Mouse (Mus musculus) 3T3-L1 (cell line): ENCODE data around the gene Fam71f1.

Experiments used
- DNase-seq: peaks from one replicate; pipeline ENCODE4 v3.0.0-alpha.2; 2015; ENCODE audit warnings: low read depth, low spot score

The Fam71f1 gene

DNA sequence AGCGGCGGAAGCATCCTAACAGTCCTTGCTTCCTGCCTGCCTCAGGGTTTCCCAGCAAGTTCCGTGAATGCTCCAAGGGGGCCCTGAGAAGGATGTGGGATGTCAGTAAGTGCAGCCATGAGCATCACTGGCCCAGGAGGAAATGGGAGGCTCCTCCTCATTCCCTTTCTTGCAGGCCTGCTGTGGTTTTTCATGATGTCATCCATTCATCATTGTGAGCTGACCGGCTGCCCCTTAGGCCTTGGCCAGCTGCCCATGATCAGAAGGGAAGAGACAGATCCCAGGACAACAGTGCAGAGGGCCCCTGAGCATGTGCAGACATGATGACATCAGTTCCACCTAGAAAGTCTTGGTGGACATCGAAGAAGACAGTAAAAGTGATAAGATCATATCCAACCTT, at the start of gene Fam71f1:
Gene Fam71f1, plus strand, starts transcription at position 262 of the 400 bp plus-strand sequence.
- peak; percentile 99 for DNase-seq

DNA sequence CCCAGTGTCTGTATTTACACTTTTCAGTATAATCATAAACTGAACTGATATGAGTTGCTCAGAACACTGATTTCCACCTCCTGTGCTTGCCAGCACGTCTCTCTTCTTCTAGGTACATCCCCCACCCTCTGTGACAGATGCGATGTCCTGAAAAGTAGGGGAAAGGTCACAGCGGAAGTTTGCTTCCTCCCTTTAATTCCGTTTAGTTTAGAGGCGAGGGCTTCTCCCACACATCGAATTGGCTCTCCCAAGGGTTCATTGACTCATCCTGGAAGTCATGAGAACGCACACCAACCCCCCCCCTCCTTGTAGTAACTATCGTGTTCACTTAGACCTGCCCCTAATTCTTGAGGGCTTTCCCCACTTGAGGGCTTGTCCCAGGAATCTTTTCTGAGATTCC, 48.0 kb upstream of the Fam71f1 start:
- peak; percentile 74 for DNase-seq

DNA sequence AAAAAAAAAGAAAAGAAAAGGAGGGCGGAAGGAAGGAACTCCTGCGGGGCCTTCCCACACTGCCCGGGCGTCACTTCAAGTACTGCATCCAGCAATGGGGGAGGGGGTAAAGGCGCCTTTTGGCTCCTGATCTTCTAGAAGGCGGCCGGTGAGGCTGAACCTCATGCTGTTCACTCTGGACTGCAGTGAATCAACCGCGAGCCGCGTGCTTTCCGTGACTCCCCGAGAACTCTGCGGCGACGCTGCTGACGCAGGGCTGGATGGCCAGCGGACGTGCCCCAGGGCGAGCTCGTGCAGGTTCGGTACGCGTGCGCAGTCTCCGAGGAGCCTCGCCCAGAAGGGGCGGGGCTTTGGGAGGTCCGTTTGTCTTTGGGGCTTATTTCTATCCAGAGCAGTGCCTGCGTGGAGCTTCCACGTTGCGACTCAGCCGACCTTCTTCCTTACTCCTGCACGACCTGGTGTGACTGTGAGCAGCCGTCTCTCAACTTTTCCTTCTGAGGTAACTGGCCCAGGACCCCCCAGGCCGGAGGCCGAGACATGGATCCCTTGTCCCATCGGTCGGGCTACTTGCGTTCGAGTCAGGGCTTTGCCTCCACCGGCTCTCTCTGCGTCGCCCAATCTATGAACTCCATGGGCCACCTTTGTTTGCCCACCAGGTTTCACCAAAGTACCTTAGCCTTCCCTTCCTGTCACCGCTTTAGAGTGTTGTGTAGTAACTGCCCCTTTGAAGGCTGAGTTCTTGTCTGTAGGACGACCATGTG, 46.4 kb upstream of the Fam71f1 start, which contains the start of gene Hilpda:
Gene Hilpda, plus strand, starts transcription at position 177 of the 761 bp plus-strand sequence.
- DNase-seq = peak; percentile 99

DNA sequence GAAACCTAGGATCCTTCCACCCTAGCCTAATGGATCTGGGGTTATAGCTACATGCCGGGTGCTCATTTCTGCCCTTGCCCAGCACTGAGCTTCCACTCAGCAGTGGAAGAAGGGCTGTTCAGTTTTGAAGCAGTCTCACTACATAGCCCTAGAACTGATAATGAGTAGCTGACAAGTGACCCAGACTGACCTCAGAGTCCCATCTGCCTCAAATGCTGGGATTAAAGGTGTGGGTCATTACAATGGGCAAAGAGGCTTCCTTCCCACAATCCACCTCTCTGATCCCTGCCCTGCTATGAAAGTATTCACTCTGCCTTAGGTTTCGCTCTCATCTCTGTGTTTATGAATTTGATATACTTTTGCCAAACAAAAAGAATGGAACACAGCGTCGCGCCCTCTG, 42.2 kb upstream of the Fam71f1 start:
- no peak for DNase-seq

DNA sequence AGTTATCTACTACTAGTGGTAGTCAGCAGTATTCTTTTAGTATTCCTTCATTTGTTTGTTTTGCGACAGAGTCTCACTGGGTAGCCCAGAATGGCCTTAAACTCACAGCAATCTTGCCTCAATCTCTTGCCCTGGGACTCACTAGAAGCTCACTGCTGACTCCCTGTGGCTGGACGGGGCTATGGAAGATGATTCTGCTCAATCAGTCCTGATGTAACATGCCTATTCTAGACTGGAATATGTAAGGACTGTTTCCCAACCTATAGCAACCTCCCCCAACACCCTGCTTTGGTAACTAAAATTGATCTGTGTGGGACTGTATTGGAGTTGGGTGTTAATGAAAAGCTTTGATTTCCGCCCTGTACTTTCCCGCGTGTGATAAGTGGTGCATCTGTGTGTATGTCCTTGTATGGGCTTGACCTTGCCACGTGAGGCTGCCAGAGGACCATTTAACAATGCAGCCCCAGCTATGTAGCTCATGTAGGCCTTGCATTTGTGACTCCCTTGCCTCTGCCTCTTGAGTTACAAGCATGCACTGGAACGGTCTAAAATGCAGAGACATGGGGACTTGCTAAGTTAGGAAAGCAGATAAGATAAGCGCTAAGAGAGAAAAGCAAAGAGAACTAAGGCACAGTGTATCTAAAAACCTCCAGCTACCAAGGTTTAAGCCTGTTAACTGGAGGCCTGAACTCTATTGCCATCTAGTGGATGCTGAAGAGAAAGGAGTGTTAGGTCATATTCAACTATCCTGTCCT, 40.2 kb upstream of the Fam71f1 start:
- DNase-seq = peak; percentile 94

DNA sequence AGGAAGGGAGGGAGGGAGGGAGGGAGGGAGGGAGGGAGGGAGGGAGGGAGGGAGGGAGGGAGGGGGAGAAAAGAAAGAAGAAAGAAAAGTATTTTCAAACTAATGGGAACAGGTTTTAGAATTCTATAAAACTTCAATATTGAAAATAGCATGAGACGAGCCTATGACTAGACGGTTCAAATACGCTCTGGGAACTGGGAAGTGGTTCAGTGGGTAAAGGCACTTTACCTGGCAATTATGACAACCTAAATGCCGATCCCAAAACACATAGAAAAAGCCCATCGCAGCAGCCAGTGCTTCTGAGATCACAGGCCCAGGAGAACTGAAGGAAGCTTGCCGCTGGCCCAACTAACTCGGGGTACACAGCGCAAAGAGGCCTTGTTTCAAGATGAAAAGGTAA, 39.6 kb upstream of the Fam71f1 start, which contains the start of gene Fam71f2:
Gene Fam71f2, plus strand, starts transcription at position 301 of the 400 bp plus-strand sequence.
- no peak for DNase-seq

DNA sequence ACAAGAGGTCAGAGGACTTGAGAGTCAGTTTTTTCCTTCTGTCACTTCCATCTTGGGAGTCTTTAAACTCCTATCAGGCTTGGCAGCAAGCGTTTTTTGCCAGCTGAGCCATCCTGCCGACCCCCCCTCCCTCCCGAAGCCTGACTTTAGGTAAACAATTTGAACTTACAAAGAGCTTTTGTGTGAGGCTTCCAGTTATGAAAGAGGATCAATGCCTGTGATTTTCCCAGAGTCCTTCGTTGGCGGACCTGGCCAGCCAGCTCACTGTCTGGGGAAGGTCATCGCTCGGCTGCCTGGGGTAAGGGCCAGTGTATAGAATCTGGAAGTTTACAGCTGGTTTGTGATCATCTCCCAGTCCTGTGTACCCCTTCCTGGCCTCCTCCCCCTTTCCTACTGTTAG, 38.3 kb upstream of the Fam71f1 start:
- DNase-seq = no peak

DNA sequence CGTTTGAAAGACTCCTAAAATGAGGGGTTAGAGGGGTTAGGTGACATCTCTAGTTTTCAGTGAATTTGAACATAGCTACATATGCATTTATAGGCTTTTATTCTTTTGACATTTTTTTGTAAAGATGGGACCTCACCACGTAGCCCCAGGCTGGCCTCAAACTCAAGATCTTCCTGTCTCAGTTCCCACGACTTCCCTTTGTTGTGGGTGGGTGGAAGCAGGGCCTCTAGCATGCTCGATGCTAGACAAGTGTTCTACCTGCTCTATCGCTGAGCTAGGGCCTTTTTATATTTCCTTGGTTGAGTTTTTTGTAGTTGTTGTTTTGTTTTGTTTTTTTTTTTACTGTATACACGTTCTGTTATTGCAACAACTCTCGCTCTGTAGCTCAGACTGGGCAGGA, 32.1 kb upstream of the Fam71f1 start:
- DNase-seq = no peak

DNA sequence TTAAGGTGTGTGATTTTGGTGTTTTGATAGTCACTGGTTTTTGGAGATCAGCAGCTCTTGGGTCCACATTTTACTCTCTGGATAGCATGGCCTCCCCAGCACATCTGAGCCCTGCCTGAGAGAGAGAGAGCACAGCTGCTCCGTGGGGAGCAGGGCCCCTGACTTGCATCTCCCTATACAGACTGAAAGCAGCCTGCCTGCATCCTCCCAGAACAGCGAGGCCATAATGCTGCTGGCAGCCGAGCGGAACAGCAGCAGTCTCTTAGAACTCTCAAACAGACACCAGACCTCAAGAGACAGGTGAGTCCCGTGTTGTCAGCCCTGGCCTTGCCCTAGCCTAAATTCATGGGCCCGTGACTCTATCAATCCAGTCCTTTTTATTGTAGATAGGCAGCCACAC, 31.5 kb upstream of the Fam71f1 start:
- no peak for DNase-seq

DNA sequence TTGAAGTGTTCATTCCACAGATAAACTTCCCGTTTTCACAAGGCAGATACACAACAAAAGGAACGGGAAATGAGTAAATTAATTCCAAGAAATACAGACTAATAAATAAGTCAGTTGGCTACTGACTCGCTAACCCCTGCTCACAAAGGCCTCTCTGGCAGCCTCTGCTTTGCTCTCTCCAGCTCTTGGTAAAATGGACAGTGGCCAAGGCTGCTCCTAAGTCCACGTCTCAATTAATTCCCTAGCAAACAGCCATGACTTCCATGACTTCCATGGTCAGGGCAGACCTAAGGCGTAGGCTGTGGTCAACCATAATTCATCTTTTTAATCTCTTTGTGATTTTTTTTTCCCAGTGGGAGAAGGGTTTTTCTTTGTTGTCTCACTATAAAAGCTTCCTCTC, 31.0 kb upstream of the Fam71f1 start:
- peak; percentile 44 for DNase-seq

DNA sequence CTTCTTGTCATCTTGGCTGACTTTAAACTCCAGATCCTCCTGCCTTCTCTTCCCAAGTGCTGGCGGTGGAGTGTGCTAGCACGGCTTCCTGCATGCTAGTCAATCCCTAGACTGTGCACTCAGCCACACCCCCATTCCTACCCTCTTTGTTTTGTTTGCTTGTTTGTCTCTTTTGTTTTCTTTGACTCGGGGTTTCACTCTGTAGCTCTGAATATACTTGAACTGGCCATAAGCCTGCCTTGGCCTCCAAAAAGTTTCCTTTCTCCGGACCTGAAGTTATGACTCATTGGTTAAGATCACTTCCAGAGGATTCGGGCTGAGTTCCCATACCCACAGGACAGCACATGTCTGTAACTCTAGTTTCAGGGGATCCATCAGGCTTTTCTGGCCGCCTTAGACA, 30.3 kb upstream of the Fam71f1 start:
- DNase-seq = peak; percentile 99

DNA sequence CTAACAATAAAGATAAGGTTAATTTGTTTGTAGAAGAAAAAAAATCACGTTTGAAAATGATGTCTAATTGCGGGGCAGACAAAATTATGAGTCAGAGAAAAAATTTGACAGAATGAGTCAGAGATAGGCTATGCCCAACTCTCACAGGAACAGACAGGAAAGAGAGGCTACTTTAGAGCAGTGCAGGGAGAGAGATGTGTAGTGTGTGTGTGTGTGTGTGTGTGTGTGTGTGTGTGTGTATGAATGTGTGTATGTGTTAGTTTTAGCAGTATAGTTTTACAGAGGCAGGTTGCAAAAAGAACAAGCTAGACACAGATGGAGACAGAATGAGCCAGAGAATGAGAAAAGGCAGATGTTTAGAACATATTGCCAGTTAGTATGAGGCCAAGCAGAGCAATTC, 19.8 kb upstream of the Fam71f1 start:
- DNase-seq = peak; percentile 85

DNA sequence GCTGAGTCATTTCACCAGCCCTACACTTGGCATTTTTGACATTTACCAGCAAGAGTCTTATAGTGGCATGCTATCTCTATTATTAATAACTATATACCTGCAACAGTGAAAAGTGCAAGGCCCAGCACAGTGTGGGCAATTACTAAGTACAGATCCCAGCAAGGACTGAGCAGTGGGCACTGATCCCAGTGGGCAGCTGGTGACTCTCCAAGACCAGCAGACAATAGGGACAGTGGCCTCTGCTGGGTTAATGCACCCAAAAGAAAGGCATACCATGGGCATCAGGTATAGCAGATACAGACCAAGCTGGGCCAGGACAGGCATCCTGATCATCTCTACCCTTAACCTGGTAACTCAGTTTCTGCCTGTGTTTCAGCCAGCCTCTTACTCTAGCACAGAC, 15.7 kb upstream of the Fam71f1 start:
- no peak for DNase-seq

DNA sequence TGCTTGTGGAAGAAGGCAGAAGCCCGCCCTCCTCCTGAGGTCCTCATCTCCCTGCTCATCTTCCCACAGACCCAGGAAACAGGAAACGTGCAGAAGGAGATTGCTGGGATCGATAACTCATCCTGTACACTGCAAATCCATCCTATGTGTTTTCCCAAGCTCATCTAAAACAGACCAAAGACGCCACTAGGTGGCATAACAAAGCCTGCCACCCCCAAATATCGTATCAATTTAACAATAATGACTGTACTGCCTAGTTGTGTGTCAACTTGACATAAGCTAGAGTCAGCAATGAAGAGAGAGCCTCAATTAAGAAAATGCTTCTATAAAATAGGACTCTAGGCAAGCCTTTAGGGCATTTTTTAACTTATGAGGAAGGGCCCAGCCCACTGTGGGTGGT, 15.2 kb upstream of the Fam71f1 start:
- no peak for DNase-seq

DNA sequence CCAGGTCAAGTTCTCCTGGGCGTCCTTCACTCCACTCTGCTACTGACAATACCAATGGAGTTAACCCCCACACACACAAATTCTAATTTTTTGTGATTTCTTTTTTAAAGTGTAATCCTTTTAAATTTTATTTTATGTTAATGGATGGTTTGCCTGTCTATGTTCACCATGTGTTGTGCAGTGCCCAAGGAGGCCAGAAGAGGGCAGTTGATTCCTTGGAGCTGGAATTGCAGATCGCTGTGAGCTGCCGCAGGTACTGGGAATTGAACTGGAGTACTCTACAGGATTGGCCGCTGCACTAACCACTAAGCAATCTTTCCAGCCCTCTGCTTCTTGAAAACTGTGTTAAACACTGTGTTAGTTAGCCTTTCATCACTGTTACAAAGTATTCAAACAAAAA, 13.5 kb upstream of the Fam71f1 start:
- no peak for DNase-seq

DNA sequence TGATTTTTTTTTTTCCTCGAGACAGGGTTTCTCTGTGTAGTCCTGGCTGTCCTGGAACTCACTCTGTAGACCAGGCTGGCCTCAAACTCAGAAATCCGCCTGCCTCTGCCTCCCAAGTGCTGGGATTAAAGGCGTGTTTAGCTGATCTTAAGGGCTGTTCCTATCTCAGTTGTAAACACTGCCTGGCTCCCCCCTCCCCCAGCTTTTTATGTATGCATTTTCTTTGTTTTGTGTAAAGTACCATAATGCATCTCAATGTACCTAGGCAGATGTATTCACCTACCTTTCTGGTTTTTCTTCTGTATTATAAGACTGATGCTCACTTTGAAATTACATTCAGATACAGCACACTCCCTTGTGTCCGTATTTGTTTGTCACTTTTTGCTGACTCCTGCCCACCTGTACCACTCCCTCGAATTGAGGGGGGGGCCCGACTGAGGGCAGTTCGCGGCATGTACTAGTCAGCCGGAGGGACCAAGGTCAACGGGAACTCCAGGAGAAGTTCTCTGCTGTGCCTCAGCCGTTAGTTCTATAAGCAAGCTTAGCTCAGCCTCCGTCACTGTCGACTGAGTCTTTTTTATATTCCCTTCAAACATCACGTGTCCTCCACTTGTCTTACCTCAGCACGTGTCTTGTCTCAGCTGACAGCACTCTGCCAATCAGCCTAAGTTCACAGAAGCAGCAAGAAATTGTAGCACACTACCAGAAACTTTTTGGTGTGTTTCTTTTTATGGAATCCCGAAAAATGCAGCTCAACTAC, 9.9 kb upstream of the Fam71f1 start:
- no peak for DNase-seq

DNA sequence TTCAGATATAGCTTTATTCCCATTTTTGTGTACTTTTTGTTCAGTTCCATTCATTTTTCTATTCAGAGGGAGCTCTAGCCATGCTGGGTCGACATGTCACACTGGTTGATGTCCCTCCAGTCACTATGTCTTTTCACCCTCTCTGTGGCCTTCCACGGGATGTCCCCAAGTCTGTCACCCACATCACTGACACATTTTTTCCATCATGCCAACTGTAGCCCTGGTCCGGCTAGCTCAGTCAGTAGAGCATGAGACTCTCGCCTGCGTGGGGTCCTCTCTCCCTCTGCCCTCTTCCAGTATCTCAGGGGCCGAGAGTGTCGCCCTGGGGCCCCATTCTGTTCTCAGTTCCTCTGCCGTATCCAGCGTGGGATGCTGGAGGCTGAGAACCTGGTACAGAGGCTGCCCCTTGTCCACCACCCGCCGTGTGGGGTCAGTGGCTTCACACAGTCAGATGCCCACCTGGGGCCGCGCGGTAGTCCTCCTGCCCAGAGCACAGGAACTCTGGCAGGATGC, 5.2 kb upstream of the Fam71f1 start:
- DNase-seq = no peak

DNA sequence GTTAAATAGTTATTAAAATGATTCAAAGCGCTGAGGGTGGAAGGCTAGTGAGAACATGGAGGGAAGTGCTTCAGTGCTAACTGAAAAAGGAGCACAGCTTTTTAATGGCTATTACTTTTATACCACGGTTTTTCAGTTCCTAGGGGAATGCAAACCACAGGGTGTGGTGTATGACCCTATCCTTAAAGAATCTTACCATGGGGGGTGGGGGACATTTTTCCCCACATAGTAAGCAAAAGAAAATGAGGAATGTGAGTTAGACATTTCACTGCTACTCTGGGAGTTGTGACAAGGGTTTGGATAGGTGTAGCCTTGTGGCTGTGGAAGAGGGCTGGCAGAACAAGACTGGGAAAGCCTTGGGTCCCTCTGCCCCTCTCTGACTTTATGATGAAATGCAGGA, 1.7 kb upstream of the Fam71f1 start:
- DNase-seq = peak; percentile 97

DNA sequence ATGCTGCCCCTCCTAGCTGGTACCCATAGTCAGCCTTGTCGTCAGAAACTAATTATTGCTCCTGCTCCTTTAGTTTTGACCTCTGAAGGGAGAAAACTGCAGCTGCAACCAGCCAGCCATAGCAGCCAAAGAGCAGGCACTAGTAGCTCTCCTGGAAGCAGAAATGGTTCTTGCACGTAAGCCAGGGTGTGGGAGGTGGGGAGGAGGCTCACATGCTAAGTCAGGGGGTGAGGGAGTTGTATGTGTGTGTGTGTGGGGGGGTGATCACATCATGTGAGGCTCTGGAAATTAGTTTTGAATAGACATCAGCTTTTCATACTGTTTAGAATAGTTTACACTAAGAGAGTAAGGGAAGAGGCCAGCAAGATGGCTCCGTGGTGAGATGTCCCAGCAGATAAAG, 999 bp upstream of the Fam71f1 start:
- DNase-seq = no peak

DNA sequence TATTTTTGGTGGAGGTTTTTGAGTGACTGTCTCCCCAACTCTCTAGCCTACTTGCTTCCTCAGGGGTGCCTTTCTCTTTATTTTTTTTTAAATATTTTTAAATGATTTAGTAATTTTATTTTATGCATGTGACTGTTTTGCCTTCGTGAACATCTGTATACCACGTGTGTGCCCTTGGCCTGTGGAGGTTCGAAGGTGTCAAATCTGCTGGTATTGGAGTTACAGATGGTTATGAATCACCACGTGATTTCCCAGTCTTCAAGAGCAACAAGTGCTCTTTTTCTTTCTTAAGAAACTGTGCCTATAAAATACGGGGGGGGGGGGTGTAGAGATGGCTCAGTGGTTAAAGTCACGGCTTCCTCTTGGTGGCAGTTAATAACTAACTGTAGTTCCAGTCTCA, 2.6 kb downstream of the Fam71f1 start:
- DNase-seq = peak; percentile 68

DNA sequence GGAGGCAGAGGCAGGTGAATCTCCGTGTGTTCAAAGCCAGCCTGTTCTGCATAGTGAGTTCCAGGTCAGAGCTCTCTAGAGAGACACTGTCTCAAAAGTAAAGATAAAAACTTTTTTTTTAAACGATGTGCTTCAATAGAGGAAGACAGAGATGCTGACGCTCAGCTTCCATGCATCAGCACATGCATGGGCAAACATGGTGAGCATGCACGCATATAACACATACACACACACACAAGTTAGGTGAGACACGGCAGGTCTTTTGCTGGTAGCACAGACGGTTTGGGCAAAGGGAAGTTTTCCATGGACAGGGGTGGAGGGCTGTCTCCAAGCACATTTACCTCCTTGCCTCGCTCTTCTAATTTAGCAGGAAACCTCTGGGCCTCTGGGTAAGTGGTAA, 3.2 kb downstream of the Fam71f1 start:
- DNase-seq = no peak

DNA sequence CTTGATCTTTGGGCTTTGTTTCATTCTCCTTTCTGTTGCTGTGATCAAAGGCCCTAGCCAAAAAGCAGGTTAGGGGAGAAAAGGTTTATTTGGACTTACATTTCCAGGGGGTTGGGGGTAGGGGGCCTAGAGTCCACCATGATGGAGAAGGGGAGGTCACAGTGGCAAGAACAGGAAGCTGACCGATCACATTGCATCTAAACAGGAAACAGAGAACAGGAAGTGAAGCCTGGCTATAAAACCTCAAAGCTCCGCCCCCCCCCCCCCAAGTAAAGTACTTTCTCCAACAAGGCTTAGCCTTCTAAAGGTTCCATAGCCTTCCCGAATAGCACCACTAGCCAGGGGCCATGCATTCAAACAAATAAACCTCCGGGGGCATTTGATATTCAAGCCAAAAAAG, 3.8 kb downstream of the Fam71f1 start:
- DNase-seq = no peak
